Mouse (Mus musculus) left cerebral cortex, postnatal 4 days (tissue): ENCODE results near the gene St8sia6. TPM values are rescaled to one million over a fixed set of nuclear protein-coding genes. Genes with fewer than 3 reads are reported as not detected.
"Not testable (repeated sequence)": the region's sequence is repeated elsewhere in the genome, so short reads cannot be mapped to it uniquely, and the experiment has no call there.

Source experiments
- DNase-seq: peaks from one replicate; pipeline ENCODE4 v3.0.0-alpha.2; 2022
- intact Hi-C: fragments of 180-260 bp; cut with DNase I; formaldehyde crosslinking; loops from one replicate; pipeline ENCODE4 v1.15.1; 2025
- total RNA-seq, 2 experiments: library from RNA; stranded (reverse); gene quantifications; 2 replicates each; pipeline ENCODE4 v1.2.3; 2021

Gene St8sia6
- total RNA-seq, 2 experiments from 2014 or later = 0.87 to 0.98 TPM

DNA sequence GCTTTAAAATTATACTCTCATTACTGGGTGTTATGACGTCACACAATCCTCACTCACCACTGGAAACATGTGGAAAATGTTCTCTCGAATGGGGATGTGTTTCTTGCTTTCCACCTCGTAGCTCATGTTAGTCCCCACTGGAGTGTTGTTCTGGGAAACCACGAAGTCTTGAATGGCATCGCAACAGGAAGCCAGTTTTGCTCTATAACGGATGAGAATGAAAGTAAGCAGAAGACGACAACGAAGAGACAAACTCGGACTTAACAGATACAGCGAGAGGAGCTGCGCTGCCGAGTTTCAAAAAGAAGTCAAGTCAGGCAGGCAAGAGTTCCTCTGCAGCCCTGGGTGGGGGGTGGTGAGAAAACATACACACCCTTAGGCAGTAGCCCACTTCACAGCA, 121.4 kb downstream of the St8sia6 start:
- no peak for DNase-seq
- intact Hi-C loops = no loop called here

- intact Hi-C loops = no loop called here
- DNase-seq = no peak
Observed at GRCm38 (mm10) chr2:13634866-13635265, 159.0 kb downstream of the St8sia6 start.

DNA sequence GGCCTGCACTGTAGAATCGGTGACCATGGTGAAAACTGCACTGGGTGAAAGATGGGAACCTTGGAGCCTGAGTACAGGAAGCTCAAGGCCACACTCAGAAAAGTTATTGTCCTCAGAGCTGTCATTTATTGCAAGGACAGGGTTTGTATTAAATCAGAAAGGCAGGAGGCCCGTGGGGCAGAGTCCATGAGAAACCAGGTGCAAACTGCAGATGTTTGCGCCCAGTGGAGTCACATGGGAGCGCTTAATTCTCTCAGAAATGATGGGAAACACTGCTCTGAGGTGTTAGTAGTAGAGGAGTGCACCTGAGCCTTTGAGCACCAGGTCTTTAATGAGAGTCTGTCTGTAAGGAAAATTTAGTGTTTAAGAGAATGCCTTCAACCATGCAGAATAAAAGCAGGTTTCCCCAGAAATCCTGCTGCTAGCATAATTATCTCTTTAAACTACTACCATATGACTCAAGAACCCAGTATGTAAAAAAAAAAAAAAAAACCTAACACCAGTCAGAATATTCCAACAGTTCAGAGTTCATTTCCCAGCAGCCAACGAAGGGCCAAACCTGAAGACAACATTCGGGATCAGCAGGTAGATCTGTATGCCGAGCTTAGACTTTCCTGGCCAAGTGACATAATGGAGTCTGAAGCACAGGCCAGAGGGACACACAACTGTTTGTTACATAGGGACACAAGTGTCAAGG, 163.6 kb downstream of the St8sia6 start:
- intact Hi-C loops = no loop called here
- DNase-seq = no peak

DNA sequence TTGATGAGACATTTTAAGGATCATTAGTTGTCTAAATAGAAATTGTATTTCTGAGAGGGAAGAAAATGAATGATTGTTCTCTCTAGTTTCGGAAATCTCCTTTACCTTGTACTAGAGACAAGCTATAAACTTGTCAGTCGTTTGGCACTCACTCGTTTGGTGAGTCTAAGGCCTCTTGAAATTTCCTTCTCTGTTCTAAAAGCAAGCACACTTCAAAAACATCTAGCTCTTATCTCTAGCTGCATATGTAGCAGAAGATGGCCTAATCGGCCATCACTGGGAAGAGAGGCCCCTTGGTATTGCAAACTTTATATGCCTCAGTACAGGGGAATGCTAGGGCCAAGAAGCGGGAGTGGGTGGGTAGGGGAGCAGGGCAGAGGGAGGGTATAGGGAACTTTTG, 190.2 kb downstream of the St8sia6 start:
- DNase-seq, intact Hi-C loops: not testable (repeated sequence)

- no peak for DNase-seq
- intact Hi-C loops = no loop called here
Observed at GRCm38 (mm10) chr2:13603093-13603492, 190.8 kb downstream of the St8sia6 start.

Other genes with a start within 250 kb of the St8sia6 start
- gene Trdmt1, start 249.4 kb downstream of the St8sia6 start, total RNA-seq = 1 to 10 TPM; 5.2 to 7.2 TPM
- gene Vim, start 220.1 kb downstream of the St8sia6 start, total RNA-seq = 100 to 1,000 TPM; 154 to 160 TPM